Mouse (Mus musculus): Measurements from ENCODE around the gene Irf2. TPM values are rescaled to one million over a fixed set of nuclear protein-coding genes. Genes with fewer than 3 reads are reported as not detected.

The Irf2 gene
- total and polyA plus RNA-seq, 2 experiments from 2014 or later, result 3.3 to 9.5 TPM

- no peak overlapping the region for H3K4me3 ChIP-seq (ENCODE audit: low read depth, low read length)
- H3K27ac ChIP-seq (ENCODE audit: low read depth, low read length), result no peak overlapping the region
- H3K4me2 ChIP-seq (ENCODE audit: low read depth, low read length, poor library complexity, severe bottlenecking), result no peak overlapping the region
- 43% methylated on average over 12 of the region's 12 CpGs for WGBS
- H3K9ac ChIP-seq (replicated peaks; ENCODE audit: low read length, poor library complexity, severe bottlenecking), result no peak overlapping the region
- DNase-seq (ENCODE audit: low spot score) (no peak), ATAC-seq (ENCODE audit: low FRiP score) (no peak)
- no peaks in the 10 kb centered on the region for H3K27me3 ChIP-seq (ENCODE audit: insufficient read depth, low read length)
- no peaks in the 10 kb centered on the region for H3K9me3 ChIP-seq (ENCODE audit: low read length)
- no peaks in the 10 kb centered on the region for H3K36me3 ChIP-seq (ENCODE audit: insufficient read depth, low read length)
- H3K4me1 ChIP-seq (ENCODE audit: insufficient read depth, low read length), result peaks cover 3% of the 10 kb centered on the region; the same call in 1 of the 2 replicates
- no peak for TF ChIP-seq CTCF (IDR thresholded peaks at IDR 0.05)
Measured at GRCm38 (mm10) chr8:46752986-46753385, 13.5 kb downstream of the Irf2 start.

GRCm38 (mm10) chr8:46754355-46754754 is 14.8 kb downstream of the Irf2 start:
- Histone ChIP-seq H3K9ac (replicated peaks; ENCODE audit: low read length, poor library complexity, severe bottlenecking) (no peak overlapping the region), H3K4me2 (ENCODE audit: low read depth, low read length, poor library complexity, severe bottlenecking) (no peak overlapping the region), H3K9me3 (ENCODE audit: low read length) (no peaks in the 10 kb centered on the region), H3K36me3 (ENCODE audit: insufficient read depth, low read length) (no peaks in the 10 kb centered on the region), H3K4me3 (ENCODE audit: low read depth, low read length) (no peak overlapping the region), H3K27me3 (ENCODE audit: insufficient read depth, low read length) (no peaks in the 10 kb centered on the region), H3K27ac (ENCODE audit: low read depth, low read length) (no peak overlapping the region), H3K4me1 (ENCODE audit: insufficient read depth, low read length) (peaks cover 3% of the 10 kb centered on the region; the same call in 1 of the 2 replicates)
- TF ChIP-seq CTCF (IDR thresholded peaks at IDR 0.05), result no peak
- DNase-seq (ENCODE audit: low spot score), result no peak
- WGBS, result 94% methylated on average over 5 of the region's 5 CpGs
- ATAC-seq (ENCODE audit: low FRiP score), result no peak

- DNase-seq (ENCODE audit: low spot score) (no peak), ATAC-seq (ENCODE audit: low FRiP score) (no peak)
- WGBS, result 77% methylated on average over 5 of the region's 5 CpGs
- peaks cover 3% of the 10 kb centered on the region; the same call in 1 of the 2 replicates for H3K4me1 ChIP-seq (ENCODE audit: insufficient read depth, low read length)
- H3K4me2 ChIP-seq (ENCODE audit: low read depth, low read length, poor library complexity, severe bottlenecking), result no peak overlapping the region
- H3K4me3 ChIP-seq (ENCODE audit: low read depth, low read length), result no peak overlapping the region
- H3K27me3 ChIP-seq (ENCODE audit: insufficient read depth, low read length), result no peaks in the 10 kb centered on the region
- H3K9ac ChIP-seq (replicated peaks; ENCODE audit: low read length, poor library complexity, severe bottlenecking), result no peak overlapping the region
- no peak for TF ChIP-seq CTCF (IDR thresholded peaks at IDR 0.05)
- no peak overlapping the region for H3K27ac ChIP-seq (ENCODE audit: low read depth, low read length)
- no peaks in the 10 kb centered on the region for H3K9me3 ChIP-seq (ENCODE audit: low read length)
- H3K36me3 ChIP-seq (ENCODE audit: insufficient read depth, low read length), result no peaks in the 10 kb centered on the region
Measured at GRCm38 (mm10) chr8:46755731-46756333, 16.3 kb downstream of the Irf2 start.

- no peak overlapping the region for H3K9ac ChIP-seq (replicated peaks; ENCODE audit: low read length, poor library complexity, severe bottlenecking)
- H3K4me2 ChIP-seq (ENCODE audit: low read depth, low read length, poor library complexity, severe bottlenecking), result no peak overlapping the region
- no peak for TF ChIP-seq CTCF (IDR thresholded peaks at IDR 0.05)
- no peak overlapping the region for H3K4me3 ChIP-seq (ENCODE audit: low read depth, low read length)
- WGBS, result 89% methylated on average over 9 of the region's 9 CpGs
- ATAC-seq (ENCODE audit: low FRiP score), result no peak
- no peak for DNase-seq (ENCODE audit: low spot score)
- no peaks in the 10 kb centered on the region for H3K4me1 ChIP-seq (ENCODE audit: insufficient read depth, low read length)
- no peaks in the 10 kb centered on the region for H3K9me3 ChIP-seq (ENCODE audit: low read length)
- no peak overlapping the region for H3K27ac ChIP-seq (ENCODE audit: low read depth, low read length)
- no peaks in the 10 kb centered on the region for H3K36me3 ChIP-seq (ENCODE audit: insufficient read depth, low read length)
- no peaks in the 10 kb centered on the region for H3K27me3 ChIP-seq (ENCODE audit: insufficient read depth, low read length)
Measured at GRCm38 (mm10) chr8:46757613-46758012, 18.1 kb downstream of the Irf2 start.

DNA sequence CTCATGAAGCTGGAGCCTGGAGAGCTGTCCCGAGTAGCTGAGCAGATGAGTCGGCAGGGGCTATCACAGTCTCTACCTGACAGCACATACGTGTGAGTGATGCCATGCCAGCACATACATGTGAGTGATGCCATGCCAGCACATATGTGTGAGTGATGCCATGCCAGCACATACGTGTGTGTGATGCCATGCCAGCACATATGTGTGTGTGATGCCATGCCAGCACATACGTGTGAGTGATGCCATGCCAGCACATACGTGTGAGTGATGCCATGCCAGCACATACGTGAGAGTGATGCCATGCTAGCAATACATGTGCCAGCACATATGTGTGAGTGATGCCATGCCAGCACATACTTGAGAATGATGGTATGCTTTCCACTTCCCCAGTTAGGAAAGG is 18.6 kb downstream of the Irf2 start:
- no peak overlapping the region for H3K4me2 ChIP-seq (ENCODE audit: low read depth, low read length, poor library complexity, severe bottlenecking)
- ATAC-seq (ENCODE audit: low FRiP score) (no peak), DNase-seq (ENCODE audit: low spot score) (no peak)
- H3K27ac ChIP-seq (ENCODE audit: low read depth, low read length), result no peak overlapping the region
- no peak overlapping the region for H3K4me3 ChIP-seq (ENCODE audit: low read depth, low read length)
- no peaks in the 10 kb centered on the region for H3K4me1 ChIP-seq (ENCODE audit: insufficient read depth, low read length)
- no peaks in the 10 kb centered on the region for H3K9me3 ChIP-seq (ENCODE audit: low read length)
- no peaks in the 10 kb centered on the region for H3K36me3 ChIP-seq (ENCODE audit: insufficient read depth, low read length)
- no peaks in the 10 kb centered on the region for H3K27me3 ChIP-seq (ENCODE audit: insufficient read depth, low read length)
- TF ChIP-seq CTCF (IDR thresholded peaks at IDR 0.05), result no peak
- 93% methylated on average over 7 of the region's 7 CpGs for WGBS
- no peak overlapping the region for H3K9ac ChIP-seq (replicated peaks; ENCODE audit: low read length, poor library complexity, severe bottlenecking)

- no peak overlapping the region for H3K4me3 ChIP-seq (ENCODE audit: low read depth, low read length)
- no peak overlapping the region for H3K9ac ChIP-seq (replicated peaks; ENCODE audit: low read length, poor library complexity, severe bottlenecking)
- no peaks in the 10 kb centered on the region for H3K9me3 ChIP-seq (ENCODE audit: low read length)
- no peak for DNase-seq (ENCODE audit: low spot score)
- H3K27me3 ChIP-seq (ENCODE audit: insufficient read depth, low read length), result no peaks in the 10 kb centered on the region
- H3K4me2 ChIP-seq (ENCODE audit: low read depth, low read length, poor library complexity, severe bottlenecking), result no peak overlapping the region
- no peak for ATAC-seq (ENCODE audit: low FRiP score)
- no peak overlapping the region for H3K27ac ChIP-seq (ENCODE audit: low read depth, low read length)
- H3K4me1 ChIP-seq (ENCODE audit: insufficient read depth, low read length), result no peaks in the 10 kb centered on the region
- TF ChIP-seq CTCF (IDR thresholded peaks at IDR 0.05), result no peak
- no peaks in the 10 kb centered on the region for H3K36me3 ChIP-seq (ENCODE audit: insufficient read depth, low read length)
- WGBS, result 70% methylated on average over 2 of the region's 2 CpGs
Measured at GRCm38 (mm10) chr8:46758676-46759075, 19.1 kb downstream of the Irf2 start.

All from midbrain, postnatal 0 days (tissue).